Mouse (Mus musculus) E14TG2a.4 (cell line): Measurements from ENCODE around the gene Ica1.

Experiments used
- CTCF ChIP-seq: conservative IDR thresholded peaks from 2 replicates; pipeline ENCODE4 v1.5.1; 2014; ENCODE audit warnings: low read length
- POU5F1 ChIP-seq: IDR thresholded peaks from 2 replicates; pipeline ENCODE4 v1.6.1; 2014; ENCODE audit warnings: low read length, borderline replicate concordance

DNA sequence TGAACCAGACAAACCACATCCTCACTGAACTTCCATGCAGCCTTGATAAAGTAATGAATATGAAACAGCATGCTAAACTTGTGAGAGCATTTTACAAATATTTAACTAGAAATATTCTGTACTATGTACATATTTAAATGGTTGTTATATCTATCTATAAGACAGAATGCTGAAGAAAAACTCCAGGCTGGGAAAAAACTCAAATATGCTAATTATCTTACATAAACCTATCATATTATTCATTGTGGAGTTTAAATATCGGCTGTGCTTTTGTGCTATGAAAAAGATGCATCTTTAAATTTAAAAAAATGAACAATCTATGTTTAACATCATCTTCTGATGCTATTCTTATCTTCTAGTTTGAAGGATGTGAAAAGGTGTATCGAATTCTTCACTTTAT, 58.6 kb downstream of the Ica1 start:
- no peak for TF ChIP-seq POU5F1
- no peak for TF ChIP-seq CTCF
